Mouse (Mus musculus) erythroblast, embryonic 14.5 days (primary cell): ENCODE results near the gene Tnfsf15.

ENCODE experiments used
- GATA1 ChIP-seq: IDR thresholded peaks from 2 replicates; pipeline ENCODE4 v1.6.1; 2012; ENCODE audit warnings: low read length, inconsistent platforms, mixed read lengths
- TAL1 ChIP-seq: IDR thresholded peaks from 3 replicates; pipeline ENCODE4 v1.6.1; 2012; ENCODE audit warnings: low read length, inconsistent platforms, mixed read lengths

DNA sequence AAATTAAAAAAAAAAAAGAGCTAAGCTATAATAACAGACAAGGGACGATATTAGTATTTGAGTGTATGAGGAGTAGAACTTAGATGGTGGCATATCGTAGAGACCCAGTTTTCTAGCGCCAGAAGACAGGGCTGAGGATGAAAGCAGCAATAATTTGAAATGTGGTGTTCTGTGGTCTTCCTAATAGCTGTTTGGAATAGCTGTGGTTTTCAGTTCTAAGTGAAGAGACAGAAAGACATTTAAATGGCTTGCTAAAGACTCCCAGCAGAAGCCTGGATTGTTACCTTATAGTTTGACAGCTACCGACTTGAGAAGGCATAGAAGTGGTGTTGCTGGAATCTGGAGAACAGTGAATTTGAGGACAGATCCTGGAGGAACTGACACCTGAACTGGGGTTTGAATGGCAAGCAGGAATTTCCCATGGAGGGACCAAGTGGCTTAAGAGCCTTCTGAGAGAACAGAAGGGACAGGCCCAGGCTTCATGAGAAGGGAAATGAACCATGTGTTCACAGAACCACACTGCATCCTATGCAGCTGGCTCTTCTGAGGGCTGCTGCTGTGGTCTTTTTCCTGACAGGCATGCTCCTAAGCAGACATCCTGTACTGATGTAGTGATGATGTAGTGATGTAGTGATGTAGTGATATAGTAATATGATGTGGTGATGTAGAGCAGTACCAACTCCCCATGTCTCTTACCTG lies 42.8 kb downstream of the Tnfsf15 start:
- TF ChIP-seq GATA1 (no peak), TAL1 (no peak)
